Mouse (Mus musculus) stomach, postnatal 0 days (tissue): ENCODE data around the gene Adad2.

Source experiments
- CTCF ChIP-seq: IDR thresholded peaks from 2 replicates; pipeline ENCODE4 v1.5.1; 2016; ENCODE audit warnings: antibody characterized with exemption, low read depth, mild to moderate bottlenecking, moderate library complexity
- EP300 ChIP-seq: optimal IDR thresholded peaks from 2 replicates; pipeline ENCODE3; 2016; ENCODE audit warnings: antibody characterized with exemption

DNA sequence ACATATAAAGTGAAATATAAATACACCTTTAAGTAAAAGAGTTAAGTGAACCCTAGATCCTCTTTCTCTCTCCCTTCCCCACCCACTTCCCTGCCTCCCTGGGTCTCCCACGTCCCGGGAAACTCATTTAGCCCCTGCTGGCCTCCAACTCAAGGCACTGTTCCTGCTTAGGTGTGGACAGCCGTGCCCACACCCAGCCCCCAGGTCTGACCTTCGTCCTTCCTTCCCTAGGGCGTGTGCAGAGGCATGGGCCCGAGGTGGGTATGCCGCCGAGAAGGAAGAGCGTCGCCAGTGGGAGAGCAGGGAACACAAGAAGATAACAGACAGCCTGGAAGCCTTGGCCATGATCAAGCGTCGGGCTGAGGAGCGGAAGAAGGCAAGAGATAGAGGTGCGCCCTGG is 22.2 kb upstream of the Adad2 start:
- TF ChIP-seq CTCF = no peak
- TF ChIP-seq EP300 = no peak
